Mouse (Mus musculus): Measurements from ENCODE around the gene Usb1. TPM values are rescaled to one million over a fixed set of nuclear protein-coding genes. Genes with fewer than 3 reads are reported as not detected.
A peak's percentile ranks its signal among the peaks of the same experiment; 100 is the strongest.

Gene Usb1
- total RNA-seq, 2 experiments from 2014 or later, result 13.5 to 14.7 TPM

GRCm38 (mm10) chr8:95341721-95342120 is 9.6 kb downstream of the Usb1 start:
- no peak overlapping the region for H3K27ac ChIP-seq
- intact Hi-C loops (cut with DNase I), result no loop called here
- TF ChIP-seq CTCF (IDR thresholded peaks at IDR 0.05), result no peak
- DNase-seq (ENCODE audit: extremely low spot score in 1 of 2, low spot score in 2 of 2), result no peak
- no peak overlapping the region for H3K4me3 ChIP-seq

- intact Hi-C loops (cut with DNase I), result loop anchor here (5.0 kb wide), 3 partner anchors 188 to 353 kb away; partner anchors contain the start of gene Ccdc113
- peak; percentile 50 for TF ChIP-seq CTCF (IDR thresholded peaks at IDR 0.05)
- no peak overlapping the region for H3K27ac ChIP-seq
- no peak for DNase-seq (ENCODE audit: extremely low spot score in 1 of 2, low spot score in 2 of 2)
- no peak overlapping the region for H3K4me3 ChIP-seq
Measured at GRCm38 (mm10) chr8:95344668-95345067, 12.6 kb downstream of the Usb1 start.

- peak; percentile 84 for TF ChIP-seq CTCF (IDR thresholded peaks at IDR 0.05)
- no peak overlapping the region for H3K4me3 ChIP-seq
- intact Hi-C loops (cut with DNase I), result loop anchor here (5.0 kb wide), 3 partner anchors 185 to 350 kb away; partner anchors contain the start of gene Ccdc113
- H3K27ac ChIP-seq, result no peak overlapping the region
- DNase-seq (ENCODE audit: extremely low spot score in 1 of 2, low spot score in 2 of 2), result peak; percentile 73 to 76
Measured at GRCm38 (mm10) chr8:95346643-95347545, 14.8 kb downstream of the Usb1 start.

- no peak for TF ChIP-seq CTCF (IDR thresholded peaks at IDR 0.05)
- Histone ChIP-seq H3K27ac (peak overlapping the region; percentile 67), H3K4me3 (no peak overlapping the region)
- intact Hi-C loops (cut with DNase I), result loop anchor here (5.0 kb wide), 3 partner anchors 184 to 349 kb away; partner anchors contain the start of gene Ccdc113
- no peak for DNase-seq (ENCODE audit: extremely low spot score in 1 of 2, low spot score in 2 of 2)
Measured at GRCm38 (mm10) chr8:95348356-95348755, 16.3 kb downstream of the Usb1 start.

- TF ChIP-seq CTCF (IDR thresholded peaks at IDR 0.05), result peak; percentile 20
- Histone ChIP-seq H3K27ac (peak overlapping the region; percentile 67), H3K4me3 (no peak overlapping the region)
- intact Hi-C loops (cut with DNase I), result loop anchor here (5.0 kb wide), 3 partner anchors 183 to 348 kb away; partner anchors contain the start of gene Ccdc113
- peak; percentile 71 to 76 for DNase-seq (ENCODE audit: extremely low spot score in 1 of 2, low spot score in 2 of 2)
Measured at GRCm38 (mm10) chr8:95348811-95349630, 16.9 kb downstream of the Usb1 start.

- intact Hi-C loops (cut with DNase I), result no loop called here
- DNase-seq (ENCODE audit: extremely low spot score in 1 of 2, low spot score in 2 of 2), result no peak
- TF ChIP-seq CTCF (IDR thresholded peaks at IDR 0.05), result peak; percentile 46
- Histone ChIP-seq H3K4me3 (peak overlapping the region; percentile 81; the same call in 1 of the 2 replicates), H3K27ac (no peak overlapping the region)
Measured at GRCm38 (mm10) chr8:95351461-95351860, 19.4 kb downstream of the Usb1 start.

- Histone ChIP-seq H3K27ac (peak within 1 kb of the TSS; percentile 81), H3K4me3 (peak within 1 kb of the TSS; percentile 81)
- intact Hi-C loops (cut with DNase I), result loop anchor here (2.0 kb wide), 1 partner anchor 82 kb away; the partner anchor contains the start of gene Cfap20
- TF ChIP-seq CTCF (IDR thresholded peaks at IDR 0.05), result no peak; the same call in 1 of the 2 replicates
- peak; percentile 59 to 68 for DNase-seq (ENCODE audit: extremely low spot score in 1 of 2, low spot score in 2 of 2)
Measured at GRCm38 (mm10) chr8:95352151-95352870, 20.2 kb downstream of the Usb1 start, which contains the start of gene Mmp15. TSS of gene Mmp15 (plus strand) at chr8:95352268.

- Histone ChIP-seq H3K4me3 (peak overlapping the region; percentile 81), H3K27ac (peak overlapping the region; percentile 81)
- intact Hi-C loops (cut with DNase I), result loop anchor here (2.0 kb wide), 1 partner anchor 82 kb away; the partner anchor contains the start of gene Cfap20
- TF ChIP-seq CTCF (IDR thresholded peaks at IDR 0.05), result no peak; the same call in 1 of the 2 replicates
- DNase-seq (ENCODE audit: extremely low spot score in 1 of 2, low spot score in 2 of 2), result no peak
Measured at GRCm38 (mm10) chr8:95352871-95353866, 21.1 kb downstream of the Usb1 start.

- TF ChIP-seq CTCF (IDR thresholded peaks at IDR 0.05), result no peak
- intact Hi-C loops (cut with DNase I), result no loop called here
- H3K27ac ChIP-seq, result no peak overlapping the region
- H3K4me3 ChIP-seq, result no peak overlapping the region
- DNase-seq (ENCODE audit: extremely low spot score in 1 of 2, low spot score in 2 of 2), result no peak
Measured at GRCm38 (mm10) chr8:95354606-95355005, 22.5 kb downstream of the Usb1 start.

Measured in left cerebral cortex, adult 2 months (tissue).